Mouse (Mus musculus): ENCODE results near the gene Gm17416.

GRCm38 (mm10) chr2:152572114-152572794 is 3.1 kb downstream of the Gm17416 start, which contains the start of gene Defb21:
- TF ChIP-seq CTCF (IDR thresholded peaks at IDR 0.05; ENCODE audit: low read depth) (peak; percentile 55), EP300 (optimal IDR thresholded peaks at IDR 0.05) (no peak)

Data from stomach, postnatal 0 days (tissue).